In the genomic region with DNA sequence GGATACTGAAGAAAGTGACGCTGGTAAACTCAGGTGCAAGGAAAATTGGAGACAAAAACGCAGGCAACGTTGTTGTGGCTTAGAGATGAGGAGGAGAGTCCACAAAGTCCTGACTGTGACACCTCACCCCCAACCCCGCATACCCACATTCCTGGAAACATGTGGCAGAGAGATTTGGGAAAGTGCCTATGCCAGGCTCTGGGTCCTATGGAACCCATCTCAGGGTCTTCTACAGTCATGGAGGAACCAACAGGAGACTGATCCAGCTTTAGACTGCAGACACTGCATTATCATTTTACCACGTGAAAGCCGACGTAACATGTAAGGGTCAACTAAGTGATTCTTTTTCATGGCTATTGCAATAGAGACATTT, we compare ENCODE assay signal across 11 mouse cellular contexts. TPM values are rescaled to one million over a fixed set of nuclear protein-coding genes. Genes with fewer than 3 reads are reported as not detected.
A peak's percentile ranks its signal among the peaks of the same experiment; 100 is the strongest.
DNase-seq lines count a peak whose midpoint lies in the region; ATAC-seq lines count a peak whose summit lies in the region.
"Had no signal": no experiment of that assay in that cellular context is flagged by ENCODE, and none has a peak within 500 bp of the region (broad histone marks: within the 10 kb centered on the region; RNA-seq: fewer than 3 reads in every experiment).

No protein-coding gene starts in this region.

- intact Hi-C loops in gastrocnemius, postnatal 36 days (cut with DNase I): no loop called here

- no peaks in the 10 kb centered on the region for H3K9me3 ChIP-seq in kidney, embryonic 14.5 days (ENCODE audit: control insufficient read depth, low read length)
- H3K9me3 ChIP-seq in embryonic facial prominence, embryonic 10.5 days: no peaks in the 10 kb centered on the region
- no peaks in the 10 kb centered on the region for H3K9me3 ChIP-seq in hindbrain, embryonic 11.5 days (ENCODE audit: control insufficient read depth, low read length)
- no peaks in the 10 kb centered on the region for H3K9me3 ChIP-seq in midbrain, embryonic 11.5 days (ENCODE audit: control insufficient read depth, low read length)

- peak overlapping the region; percentile 46 for H3K4me2 ChIP-seq in kidney, embryonic 14.5 days (replicated peaks; ENCODE audit: low read depth, low read length)
- peak overlapping the region; percentile 8 for H3K4me2 ChIP-seq in hindbrain, embryonic 11.5 days (replicated peaks; ENCODE audit: low read depth, low read length)
- peak overlapping the region; percentile 43 for H3K4me2 ChIP-seq in midbrain, embryonic 11.5 days

- no peaks in the 10 kb centered on the region for H3K4me1 ChIP-seq in kidney, embryonic 14.5 days (ENCODE audit: control insufficient read depth, insufficient read depth, low read length)
- no peaks in the 10 kb centered on the region for H3K4me1 ChIP-seq in embryonic facial prominence, embryonic 10.5 days
- H3K4me1 ChIP-seq in hindbrain, embryonic 11.5 days (replicated peaks; ENCODE audit: control insufficient read depth, insufficient read depth, low read length): no peaks in the 10 kb centered on the region
- no peaks in the 10 kb centered on the region for H3K4me1 ChIP-seq in midbrain, embryonic 11.5 days (ENCODE audit: control insufficient read depth, insufficient read depth, low read length)

- H3K4me3 ChIP-seq in kidney, embryonic 14.5 days (ENCODE audit: low read length): peak overlapping the region; percentile 44; the same call in 1 of the 2 replicates
- H3K4me3 ChIP-seq in embryonic facial prominence, embryonic 10.5 days: peak overlapping the region; percentile 59
- peak overlapping the region; percentile 41 for H3K4me3 ChIP-seq in hindbrain, embryonic 11.5 days (ENCODE audit: low read depth, low read length)
- H3K4me3 ChIP-seq in midbrain, embryonic 11.5 days (ENCODE audit: low read depth, low read length): peak overlapping the region; percentile 39; the same call in 1 of the 2 replicates

- no peaks in the 10 kb centered on the region for H3K27me3 ChIP-seq in kidney, embryonic 14.5 days (ENCODE audit: control insufficient read depth, insufficient read depth, low read length)
- H3K27me3 ChIP-seq in embryonic facial prominence, embryonic 10.5 days (replicated peaks; ENCODE audit: low read depth, poor library complexity, severe bottlenecking): no peaks in the 10 kb centered on the region
- no peaks in the 10 kb centered on the region for H3K27me3 ChIP-seq in hindbrain, embryonic 11.5 days (ENCODE audit: control insufficient read depth, insufficient read depth, low read length)
- H3K27me3 ChIP-seq in midbrain, embryonic 11.5 days (ENCODE audit: control insufficient read depth, insufficient read depth, low read length): no peaks in the 10 kb centered on the region

- no peak overlapping the region for H3K27ac ChIP-seq in kidney, embryonic 14.5 days (ENCODE audit: low read depth, low read length)
- H3K27ac ChIP-seq in embryonic facial prominence, embryonic 10.5 days (replicated peaks): no peak overlapping the region
- H3K27ac ChIP-seq in hindbrain, embryonic 11.5 days (ENCODE audit: low read depth, low read length): no peak overlapping the region
- no peak overlapping the region for H3K27ac ChIP-seq in midbrain, embryonic 11.5 days (ENCODE audit: low read depth, low read length)

- no peak overlapping the region for H3K9ac ChIP-seq in kidney, embryonic 14.5 days (ENCODE audit: low read depth, low read length)
- no peak overlapping the region for H3K9ac ChIP-seq in hindbrain, embryonic 11.5 days (ENCODE audit: low read depth, low read length)
- peak overlapping the region; percentile 51; the same call in 1 of the 2 replicates for H3K9ac ChIP-seq in midbrain, embryonic 11.5 days (ENCODE audit: low read length)

- ATAC-seq in kidney, embryonic 14.5 days (ENCODE audit: low FRiP score, low TSS enrichment): 0 out of 2 replicates have a peak, but pooled peaks have one; percentile 9
- peak; percentile 43; the same call in 1 of the 2 replicates for ATAC-seq in hindbrain, embryonic 11.5 days (ENCODE audit: low FRiP score)
- peak; percentile 42 for ATAC-seq in midbrain, embryonic 11.5 days (ENCODE audit: low FRiP score)
- ATAC-seq in activated CD4-positive, CD25-positive, alpha-beta regulatory T cell, adult 4 months: no peak

- WGBS in kidney, embryonic 14.5 days: 52% methylated on average over 7 of the region's 7 CpGs
- WGBS in embryonic facial prominence, embryonic 10.5 days: 46% methylated on average over 7 of the region's 7 CpGs
- WGBS in hindbrain, embryonic 11.5 days: 49% methylated on average over 7 of the region's 7 CpGs
- WGBS in midbrain, embryonic 11.5 days: 56% methylated on average over 7 of the region's 7 CpGs

- no peak for DNase-seq in kidney, postnatal 14 days
- DNase-seq in embryonic facial prominence, embryonic 10.5 days (ENCODE audit: low spot score): no peak
- DNase-seq in hindbrain, embryonic 11.5 days (ENCODE audit: low spot score): no peak
- no peak for DNase-seq in midbrain, embryonic 11.5 days (ENCODE audit: low spot score, missing footprints)
- DNase-seq in ovary, postnatal 36 days (ENCODE audit: low spot score): no peak
- no peak for DNase-seq in gastrocnemius, postnatal 36 days

- no peaks in the 10 kb centered on the region for H3K36me3 ChIP-seq in kidney, embryonic 14.5 days (ENCODE audit: control insufficient read depth, insufficient read depth, low read length)
- no peaks in the 10 kb centered on the region for H3K36me3 ChIP-seq in embryonic facial prominence, embryonic 10.5 days (replicated peaks)
- H3K36me3 ChIP-seq in hindbrain, embryonic 11.5 days (ENCODE audit: control insufficient read depth, insufficient read depth, low read length): no peaks in the 10 kb centered on the region
- no peaks in the 10 kb centered on the region for H3K36me3 ChIP-seq in midbrain, embryonic 11.5 days (ENCODE audit: control insufficient read depth, insufficient read depth, low read length)

RNA-seq across cellular contexts. Expression of gene Zfp300, which starts 0.5 kb away (rescaled TPM):
- polyA plus RNA-seq in kidney, embryonic 14.5 days (2014; fragmentation: Nextera tagmentation; extraction: Ambion mirVana): 0.79 and 1.5 TPM in 2 replicates
- polyA plus RNA-seq in embryonic facial prominence, embryonic 10.5 days (2016; fragmentation: Nextera tagmentation; extraction: Ambion mirVana): 1.5 and 1.9 TPM in 2 replicates
- polyA plus RNA-seq in hindbrain, embryonic 11.5 days (2014; fragmentation: Nextera tagmentation; extraction: Ambion mirVana): 3.1 and 3.3 TPM in 2 replicates
- 3.1 and 3.4 TPM in 2 replicates for polyA plus RNA-seq in midbrain, embryonic 11.5 days (2014; fragmentation: Nextera tagmentation; extraction: Ambion mirVana)
- polyA plus RNA-seq in activated CD4-positive, CD25-positive, alpha-beta regulatory T cell, adult 4 months (2017; shearing (Covaris generic)): 1 to 10 TPM; 2.4 to 3.3 TPM
- under 1 TPM; 0.15 TPM for total RNA-seq in gastrocnemius, postnatal 36 days (2021)
- total RNA-seq: MEL had no signal

RNA-seq across cellular contexts. Expression of gene Spaca5, which starts 21.6 kb away (rescaled TPM):
- polyA plus RNA-seq in kidney, embryonic 14.5 days (2014; fragmentation: Nextera tagmentation; extraction: Ambion mirVana): not detected in 2 replicates
- not detected in 2 replicates for polyA plus RNA-seq in embryonic facial prominence, embryonic 10.5 days (2016; fragmentation: Nextera tagmentation; extraction: Ambion mirVana)
- not detected in 2 replicates for polyA plus RNA-seq in hindbrain, embryonic 11.5 days (2014; fragmentation: Nextera tagmentation; extraction: Ambion mirVana)
- polyA plus RNA-seq in midbrain, embryonic 11.5 days (2014; fragmentation: Nextera tagmentation; extraction: Ambion mirVana): not detected in 2 replicates
- not detected for polyA plus RNA-seq in activated CD4-positive, CD25-positive, alpha-beta regulatory T cell, adult 4 months (2017; shearing (Covaris generic))
- not detected for total RNA-seq in gastrocnemius, postnatal 36 days (2021)
- total RNA-seq: common myeloid progenitor, adult 5-6 weeks; MEL had no signal
- polyA plus RNA-seq: liver, embryonic 16.5 days had no signal

RNA-seq across cellular contexts. Expression of gene Ssxa1, which starts 25.8 kb away (rescaled TPM):
- polyA plus RNA-seq in kidney, embryonic 14.5 days (2014; fragmentation: Nextera tagmentation; extraction: Ambion mirVana): not detected in 2 replicates
- not detected in 2 replicates for polyA plus RNA-seq in embryonic facial prominence, embryonic 10.5 days (2016; fragmentation: Nextera tagmentation; extraction: Ambion mirVana)
- not detected in 2 replicates for polyA plus RNA-seq in hindbrain, embryonic 11.5 days (2014; fragmentation: Nextera tagmentation; extraction: Ambion mirVana)
- polyA plus RNA-seq in midbrain, embryonic 11.5 days (2014; fragmentation: Nextera tagmentation; extraction: Ambion mirVana): not detected in 2 replicates
- polyA plus RNA-seq in activated CD4-positive, CD25-positive, alpha-beta regulatory T cell, adult 4 months (2017; shearing (Covaris generic)): not detected
- total RNA-seq in gastrocnemius, postnatal 36 days (2021): not detected
- total RNA-seq: common myeloid progenitor, adult 5-6 weeks; MEL had no signal
- polyA plus RNA-seq: liver, embryonic 16.5 days had no signal

RNA-seq across cellular contexts. Expression of gene Zfp182, which starts 27.7 kb away (rescaled TPM):
- polyA plus RNA-seq in kidney, embryonic 14.5 days (2014; fragmentation: Nextera tagmentation; extraction: Ambion mirVana): 5.2 TPM in 2 replicates
- polyA plus RNA-seq in embryonic facial prominence, embryonic 10.5 days (2016; fragmentation: Nextera tagmentation; extraction: Ambion mirVana): 5.3 and 5.6 TPM in 2 replicates
- polyA plus RNA-seq in hindbrain, embryonic 11.5 days (2014; fragmentation: Nextera tagmentation; extraction: Ambion mirVana): 7.6 and 9.7 TPM in 2 replicates
- polyA plus RNA-seq in midbrain, embryonic 11.5 days (2014; fragmentation: Nextera tagmentation; extraction: Ambion mirVana): 7.6 and 7.7 TPM in 2 replicates
- polyA plus RNA-seq in activated CD4-positive, CD25-positive, alpha-beta regulatory T cell, adult 4 months (2017; shearing (Covaris generic)): 10 to 100 TPM; 16.0 to 19.5 TPM
- total RNA-seq in gastrocnemius, postnatal 36 days (2021): 1 to 10 TPM; 1.6 to 1.7 TPM
